Mouse (Mus musculus): ENCODE results near the gene Zfp746. TPM values are rescaled to one million over a fixed set of nuclear protein-coding genes. Genes with fewer than 3 reads are reported as not detected.

Zfp746 gene
- polyA plus RNA-seq, 1 experiment from 2014 or later = 27.7 TPM

DNA sequence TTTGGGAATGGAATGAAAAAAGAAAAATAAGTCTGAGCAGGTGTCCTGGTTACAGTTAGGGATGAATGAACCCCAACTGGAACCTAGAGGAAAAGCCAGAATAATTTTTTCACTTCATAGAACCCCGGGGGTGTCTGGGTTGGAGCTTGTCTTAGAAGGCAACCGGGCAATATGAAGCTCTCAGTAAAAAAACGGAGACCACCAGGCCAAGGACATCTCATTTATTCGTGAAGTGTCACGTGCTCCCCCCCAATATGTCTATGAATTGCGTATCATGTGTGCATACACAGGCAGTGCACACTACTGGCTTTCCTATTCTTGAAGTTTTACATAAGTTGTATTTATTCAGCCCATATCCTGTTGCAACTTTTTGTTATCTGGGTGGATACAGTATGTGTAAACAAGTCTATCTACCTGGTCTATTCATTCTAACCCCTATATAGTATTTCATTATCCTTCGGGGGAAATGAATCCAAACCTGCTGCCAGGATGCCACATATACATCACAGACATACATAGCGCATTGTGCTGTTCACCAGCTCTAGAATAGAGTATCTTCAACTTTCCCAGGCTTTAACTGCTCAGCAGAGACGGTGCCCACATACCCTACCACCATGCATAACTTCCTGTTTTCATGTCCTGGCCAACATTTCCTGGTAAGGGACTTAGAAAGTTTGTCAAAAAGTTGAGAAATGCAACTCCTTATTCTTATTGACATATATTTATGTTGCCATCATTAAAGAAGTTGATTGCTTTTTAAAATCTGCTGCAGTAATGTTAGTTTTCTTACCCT, 36.9 kb downstream of the Zfp746 start:
- Histone ChIP-seq H3K9me3 (ENCODE audit: control insufficient read depth, low read length) (no peaks in the 10 kb centered on the region), H3K4me2 (replicated peaks; ENCODE audit: low read depth, low read length) (peak overlapping the region; percentile 79), H3K9ac (ENCODE audit: low read depth, low read length) (peak overlapping the region; percentile 86), H3K27ac (ENCODE audit: low read depth, low read length) (no peak overlapping the region; the same call in 1 of the 2 replicates), H3K27me3 (ENCODE audit: control insufficient read depth, insufficient read depth, low read length) (no peaks in the 10 kb centered on the region), H3K4me1 (ENCODE audit: control insufficient read depth, insufficient read depth, low read length) (peaks cover 6% of the 10 kb centered on the region; the same call in 1 of the 2 replicates), H3K36me3 (ENCODE audit: control insufficient read depth, insufficient read depth, low read length) (peaks cover 10% of the 10 kb centered on the region), H3K4me3 (ENCODE audit: low read length) (peak overlapping the region; percentile 74)
- 61% methylated on average over 9 of the region's 9 CpGs for WGBS
- no peak for ATAC-seq (ENCODE audit: low FRiP score, low TSS enrichment)

DNA sequence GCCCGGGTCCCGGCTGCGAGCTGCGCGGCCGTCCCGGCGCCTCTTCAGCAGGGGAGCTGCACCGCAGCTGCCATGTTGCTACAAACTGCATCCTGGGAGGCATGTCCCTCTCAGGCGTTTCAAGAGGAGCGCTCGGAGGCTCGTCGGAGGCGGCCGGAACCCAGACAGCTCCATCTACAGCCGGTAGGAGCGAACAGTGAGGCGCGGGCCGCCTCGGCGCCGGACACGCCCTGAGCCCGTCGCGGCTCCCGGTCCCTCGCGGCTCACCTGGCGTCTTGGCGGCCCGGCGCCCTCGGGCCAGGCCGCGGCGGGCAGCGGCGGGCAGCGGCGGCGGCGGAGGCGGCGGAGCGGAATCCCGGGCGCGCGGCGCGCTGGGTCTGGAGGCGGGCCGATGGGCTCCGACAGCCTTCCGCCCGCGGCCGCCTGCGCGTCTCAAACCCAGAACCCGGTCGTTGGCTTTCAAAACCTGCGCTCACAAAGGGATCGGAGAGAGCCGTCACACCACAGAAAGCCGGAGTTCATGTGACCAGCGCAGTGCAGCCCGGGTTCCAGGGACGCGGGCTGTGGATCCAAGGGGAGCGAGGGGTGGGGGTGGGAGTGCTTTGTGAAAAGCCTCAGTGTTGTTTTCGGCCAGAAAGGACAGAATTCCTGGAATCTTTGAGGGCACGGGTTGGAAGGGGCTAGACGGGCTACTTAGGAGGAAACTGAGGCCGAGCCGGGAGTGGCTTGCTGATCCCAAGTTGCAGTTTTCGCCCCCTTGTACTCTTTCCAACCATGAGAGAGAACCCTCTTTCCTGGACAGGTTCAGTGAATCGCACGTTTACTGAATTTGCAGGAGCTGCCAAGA, 37.7 kb downstream of the Zfp746 start, which contains the start of gene Zfp777:
Zfp777 (minus strand) TSS at position 486 of the 847 bp plus-strand sequence.
- Histone ChIP-seq H3K27me3 (ENCODE audit: control insufficient read depth, insufficient read depth, low read length) (no peaks in the 10 kb centered on the region), H3K9ac (ENCODE audit: low read depth, low read length) (peak within 1 kb of the TSS; percentile 86), H3K4me1 (ENCODE audit: control insufficient read depth, insufficient read depth, low read length) (peaks cover 6% of the 10 kb centered on the region; the same call in 1 of the 2 replicates), H3K9me3 (ENCODE audit: control insufficient read depth, low read length) (no peaks in the 10 kb centered on the region), H3K36me3 (ENCODE audit: control insufficient read depth, insufficient read depth, low read length) (peaks cover 18% of the 10 kb centered on the region), H3K4me2 (replicated peaks; ENCODE audit: low read depth, low read length) (peak within 1 kb of the TSS; percentile 79), H3K27ac (ENCODE audit: low read depth, low read length) (peak within 1 kb of the TSS; percentile 70), H3K4me3 (ENCODE audit: low read length) (peak within 1 kb of the TSS; percentile 74)
- under 1% methylated on average over 71 of the region's 82 CpGs for WGBS
- peak; percentile 91 for ATAC-seq (ENCODE audit: low FRiP score, low TSS enrichment)

DNA sequence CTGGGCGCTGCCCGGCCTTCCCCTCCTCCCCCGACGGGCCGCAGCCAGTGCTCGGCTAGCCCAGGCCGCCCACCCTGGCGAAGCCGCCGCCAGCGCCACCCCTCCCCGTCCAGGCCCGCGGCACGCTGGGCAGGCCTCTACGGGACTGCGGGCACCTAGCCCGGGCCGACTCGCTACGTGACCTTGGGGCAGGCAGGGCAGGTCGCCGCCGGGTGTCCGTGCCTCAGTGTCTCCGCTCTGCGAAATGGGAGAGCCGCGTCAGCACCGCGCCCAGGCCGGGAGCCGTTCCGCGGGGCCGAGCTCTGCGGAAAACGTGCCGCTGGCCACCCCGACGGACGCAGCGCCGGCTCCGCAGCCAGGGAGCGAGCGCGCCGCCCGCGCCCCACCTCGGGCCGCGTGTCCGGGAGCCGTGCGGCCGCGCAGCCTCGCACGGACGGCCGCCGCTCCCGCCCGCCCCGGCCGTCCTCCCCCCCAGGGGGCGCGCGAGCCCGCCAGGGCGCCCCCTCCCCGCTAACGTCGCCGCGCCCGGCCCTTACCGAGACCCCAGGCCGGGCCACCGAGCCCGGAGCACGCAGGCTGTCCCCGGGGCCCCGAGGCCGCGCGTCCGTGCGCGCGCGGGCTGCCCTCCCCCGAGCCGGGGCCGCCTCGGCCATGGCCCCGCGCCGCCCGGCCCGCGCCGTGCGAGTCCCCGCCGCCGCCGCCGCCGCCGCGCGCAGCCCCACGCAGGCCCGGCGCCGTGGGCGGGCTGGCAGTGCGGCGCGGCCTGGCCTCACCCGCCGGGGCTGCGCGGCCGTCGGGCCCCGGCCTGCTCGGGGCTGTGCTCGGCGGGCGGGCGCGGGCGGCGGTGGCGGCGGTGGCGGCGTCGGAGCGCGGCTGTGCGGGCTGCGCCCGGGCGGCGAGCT, 38.7 kb downstream of the Zfp746 start:
- Histone ChIP-seq H3K4me2 (replicated peaks; ENCODE audit: low read depth, low read length) (peak overlapping the region; percentile 79), H3K4me1 (ENCODE audit: control insufficient read depth, insufficient read depth, low read length) (peaks cover 6% of the 10 kb centered on the region; the same call in 1 of the 2 replicates), H3K9ac (ENCODE audit: low read depth, low read length) (peak overlapping the region; percentile 86), H3K36me3 (ENCODE audit: control insufficient read depth, insufficient read depth, low read length) (peaks cover 27% of the 10 kb centered on the region), H3K9me3 (ENCODE audit: control insufficient read depth, low read length) (no peaks in the 10 kb centered on the region), H3K27me3 (ENCODE audit: control insufficient read depth, insufficient read depth, low read length) (no peaks in the 10 kb centered on the region), H3K4me3 (ENCODE audit: low read length) (peak overlapping the region; percentile 74), H3K27ac (ENCODE audit: low read depth, low read length) (peak overlapping the region; percentile 42; the same call in 1 of the 2 replicates)
- peak; percentile 67 for ATAC-seq (ENCODE audit: low FRiP score, low TSS enrichment)
- WGBS = 0% methylated on average over 60 of the region's 150 CpGs

DNA sequence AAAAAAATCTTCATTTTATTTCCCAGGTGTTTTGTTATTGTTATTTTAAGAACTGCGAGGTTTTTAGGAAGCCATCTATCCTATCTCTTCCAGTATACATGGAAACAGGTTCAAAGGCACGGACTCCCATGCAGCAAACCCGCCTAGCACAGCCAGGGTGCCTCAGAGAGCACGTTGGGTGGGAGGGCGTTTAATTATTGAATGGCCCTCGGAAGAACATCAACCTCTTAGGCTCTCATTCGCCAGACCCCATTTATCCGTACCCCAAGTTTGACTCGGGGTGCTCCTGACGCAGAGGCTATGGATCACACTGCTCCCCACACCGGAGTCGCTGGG, 39.3 kb downstream of the Zfp746 start:
- Histone ChIP-seq H3K9ac (ENCODE audit: low read depth, low read length) (peak overlapping the region; percentile 86), H3K27me3 (ENCODE audit: control insufficient read depth, insufficient read depth, low read length) (no peaks in the 10 kb centered on the region), H3K9me3 (ENCODE audit: control insufficient read depth, low read length) (no peaks in the 10 kb centered on the region), H3K36me3 (ENCODE audit: control insufficient read depth, insufficient read depth, low read length) (peaks cover 33% of the 10 kb centered on the region), H3K27ac (ENCODE audit: low read depth, low read length) (no peak overlapping the region), H3K4me3 (ENCODE audit: low read length) (peak overlapping the region; percentile 74), H3K4me1 (ENCODE audit: control insufficient read depth, insufficient read depth, low read length) (peaks cover 6% of the 10 kb centered on the region; the same call in 1 of the 2 replicates), H3K4me2 (replicated peaks; ENCODE audit: low read depth, low read length) (peak overlapping the region; percentile 79)
- WGBS = 8% methylated on average over 9 of the region's 12 CpGs
- no peak for ATAC-seq (ENCODE audit: low FRiP score, low TSS enrichment)

DNA sequence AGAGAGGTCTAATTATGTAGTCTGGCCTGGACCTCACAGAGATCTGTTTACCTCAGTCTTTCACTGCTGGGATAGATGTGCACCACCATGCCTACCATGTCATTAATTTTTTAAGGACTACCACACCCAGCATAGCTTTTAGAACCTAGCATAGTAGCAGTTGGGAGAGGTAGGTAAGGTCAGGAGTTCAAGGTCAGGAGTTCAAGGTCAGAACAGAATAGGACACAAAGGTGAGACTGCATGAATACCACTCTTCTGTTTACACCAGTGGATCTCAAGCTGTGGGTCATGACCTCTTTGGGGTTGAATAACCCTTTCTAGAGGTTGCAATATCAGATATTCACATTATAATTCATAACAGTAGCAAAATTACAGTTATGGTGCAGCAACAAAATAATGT, 53.7 kb downstream of the Zfp746 start:
- peaks cover 73% of the 10 kb centered on the region for H3K36me3 ChIP-seq (ENCODE audit: control insufficient read depth, insufficient read depth, low read length)
- ATAC-seq (ENCODE audit: low FRiP score, low TSS enrichment) = no peak

DNA sequence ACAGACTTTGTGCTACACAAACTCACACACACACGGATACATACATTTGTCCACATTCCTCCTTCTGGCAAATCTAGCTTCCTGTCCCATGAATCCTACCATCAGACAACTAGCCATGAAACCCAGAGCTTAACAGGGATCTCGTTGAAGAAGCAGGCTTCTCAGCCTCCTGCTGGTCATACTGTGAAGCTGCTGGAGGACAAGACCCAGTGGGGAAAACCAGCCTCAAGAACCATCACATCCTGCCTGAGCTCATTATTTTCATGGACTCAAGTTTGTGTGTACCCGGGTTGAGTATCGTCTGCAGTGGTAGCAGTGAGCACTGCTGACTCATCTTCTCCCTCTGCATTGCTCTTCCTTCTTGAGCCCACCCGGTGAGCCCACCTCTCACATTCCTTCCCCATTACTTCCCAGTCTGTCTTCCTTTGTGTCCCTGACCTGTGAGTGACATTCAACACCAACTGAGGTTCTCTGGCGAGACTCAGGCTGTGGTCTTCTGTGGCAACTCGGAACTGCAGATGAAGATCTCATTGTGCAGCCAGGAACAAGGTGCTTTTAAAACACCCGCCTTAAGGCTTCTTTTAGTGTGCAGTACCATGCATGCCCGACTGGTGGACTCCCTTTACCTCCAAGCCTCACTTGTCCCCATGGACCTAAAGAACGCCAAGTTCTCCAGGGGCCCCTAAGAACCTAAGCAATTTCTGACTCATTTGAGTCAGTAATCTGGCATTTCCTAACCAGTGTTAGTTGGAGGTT, 60.3 kb downstream of the Zfp746 start:
- Histone ChIP-seq H3K9me3 (ENCODE audit: control insufficient read depth, low read length) (peaks cover 26% of the 10 kb centered on the region), H3K27me3 (ENCODE audit: control insufficient read depth, insufficient read depth, low read length) (no peaks in the 10 kb centered on the region), H3K4me3 (ENCODE audit: low read length) (no peak overlapping the region), H3K27ac (ENCODE audit: low read depth, low read length) (no peak overlapping the region), H3K4me1 (ENCODE audit: control insufficient read depth, insufficient read depth, low read length) (no peaks in the 10 kb centered on the region), H3K9ac (ENCODE audit: low read depth, low read length) (no peak overlapping the region), H3K36me3 (ENCODE audit: control insufficient read depth, insufficient read depth, low read length) (peaks cover 69% of the 10 kb centered on the region), H3K4me2 (replicated peaks; ENCODE audit: low read depth, low read length) (no peak overlapping the region)
- WGBS = 89% methylated on average over 10 of the region's 10 CpGs
- no peak for ATAC-seq (ENCODE audit: low FRiP score, low TSS enrichment)

More for the DNA sequence above, 53.7 kb downstream of the Zfp746 start:
- no peaks in the 10 kb centered on the region for H3K9me3 ChIP-seq (ENCODE audit: control insufficient read depth, low read length)
- H3K4me1 ChIP-seq (ENCODE audit: control insufficient read depth, insufficient read depth, low read length) = no peaks in the 10 kb centered on the region
- H3K9ac ChIP-seq (ENCODE audit: low read depth, low read length) = no peak overlapping the region
- H3K27ac ChIP-seq (ENCODE audit: low read depth, low read length) = no peak overlapping the region
- H3K27me3 ChIP-seq (ENCODE audit: control insufficient read depth, insufficient read depth, low read length) = no peaks in the 10 kb centered on the region
- H3K4me3 ChIP-seq (ENCODE audit: low read length) = no peak overlapping the region
- no peak overlapping the region for H3K4me2 ChIP-seq (replicated peaks; ENCODE audit: low read depth, low read length)

DNA sequence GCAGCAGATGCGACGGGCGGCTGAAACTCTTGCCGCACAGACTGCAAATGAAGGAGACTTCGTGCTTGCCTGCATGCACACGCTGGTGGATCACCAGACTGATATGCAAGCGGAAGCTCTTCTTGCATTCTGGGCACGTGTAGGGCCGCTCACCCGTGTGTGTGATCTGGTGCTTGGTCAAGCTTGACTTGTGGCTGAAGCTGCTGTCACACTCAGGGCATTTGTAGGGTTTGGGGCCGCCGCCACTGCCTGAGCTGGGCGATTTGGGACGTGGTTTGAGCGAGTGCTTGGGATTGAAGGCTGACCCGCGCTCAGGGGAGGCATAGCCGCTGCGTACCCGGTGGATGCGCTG, 61.4 kb downstream of the Zfp746 start:
- Histone ChIP-seq H3K4me3 (ENCODE audit: low read length) (no peak overlapping the region; the same call in 1 of the 2 replicates), H3K4me1 (ENCODE audit: control insufficient read depth, insufficient read depth, low read length) (no peaks in the 10 kb centered on the region), H3K9ac (ENCODE audit: low read depth, low read length) (no peak overlapping the region), H3K4me2 (replicated peaks; ENCODE audit: low read depth, low read length) (no peak overlapping the region), H3K36me3 (ENCODE audit: control insufficient read depth, insufficient read depth, low read length) (peaks cover 64% of the 10 kb centered on the region), H3K27ac (ENCODE audit: low read depth, low read length) (no peak overlapping the region), H3K9me3 (ENCODE audit: control insufficient read depth, low read length) (peaks cover 26% of the 10 kb centered on the region), H3K27me3 (ENCODE audit: control insufficient read depth, insufficient read depth, low read length) (no peaks in the 10 kb centered on the region)
- ATAC-seq (ENCODE audit: low FRiP score, low TSS enrichment) = 0 out of 2 replicates have a peak, but pooled peaks have one; percentile 16
- 85% methylated on average over 21 of the region's 21 CpGs for WGBS
